Mouse (Mus musculus): ENCODE results near the gene Carf. TPM values are rescaled to one million over a fixed set of nuclear protein-coding genes. Genes with fewer than 3 reads are reported as not detected.
"Not testable (repeated sequence)": the region's sequence is repeated elsewhere in the genome, so short reads cannot be mapped to it uniquely, and the experiment has no call there.

Carf gene
- total RNA-seq, 2 experiments from 2014 or later: 25.5 to 27.3 TPM

- DNase-seq (ENCODE audit: low spot score in 2 of 2): not testable (repeated sequence)
Observed at GRCm38 (mm10) chr1:60177814-60178213, 79.8 kb downstream of the Carf start.

GRCm38 (mm10) chr1:60179376-60179775 is 81.3 kb downstream of the Carf start:
- DNase-seq (ENCODE audit: low spot score in 2 of 2): no peak

DNA sequence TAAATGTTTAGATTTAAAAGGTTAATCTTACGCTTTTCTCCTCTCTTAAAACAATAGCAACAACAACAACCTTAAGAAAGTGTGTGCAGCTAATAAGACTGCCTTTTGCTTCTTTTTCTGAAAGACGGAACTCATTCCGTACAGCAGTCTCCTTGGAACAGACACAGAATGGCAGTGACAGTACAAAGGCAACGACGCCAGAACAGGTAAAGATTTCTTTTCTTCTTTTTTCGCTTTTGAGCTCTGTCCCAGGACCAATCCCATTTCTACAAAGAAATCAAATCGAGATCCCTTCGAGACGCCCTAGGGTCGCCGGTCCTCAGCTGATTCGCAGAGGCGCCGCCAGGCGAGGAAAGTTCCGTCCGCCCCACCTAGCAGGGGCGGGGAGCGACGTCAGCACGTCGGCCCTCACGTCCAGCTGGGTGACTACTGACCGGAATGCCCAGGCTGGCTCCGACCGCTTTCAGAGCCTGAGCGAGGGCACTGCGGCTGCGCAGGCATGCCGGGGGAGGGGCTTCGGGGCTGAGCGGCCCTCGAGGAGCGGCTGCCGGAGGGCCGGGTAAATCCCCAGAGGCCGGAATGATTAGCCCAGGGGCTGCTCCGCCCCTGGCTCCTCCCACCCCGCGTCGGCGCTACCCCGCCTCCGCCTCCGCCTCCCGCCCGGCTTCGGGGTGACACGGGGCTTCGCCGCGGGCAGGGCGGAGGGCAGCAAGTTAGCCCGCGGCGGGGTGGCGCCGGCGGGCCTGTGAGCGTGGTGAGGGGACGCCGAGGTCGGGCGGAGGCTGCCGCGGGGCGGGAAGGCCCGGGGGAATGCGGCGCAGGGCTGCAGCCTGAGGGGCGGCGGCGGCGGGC is 82.1 kb downstream of the Carf start, which contains the start of gene Nbeal1:
Nbeal1 (plus strand) TSS at position 668 of the 852 bp plus-strand sequence.
- DNase-seq (ENCODE audit: low spot score in 2 of 2): peak; percentile 96 to 98

DNA sequence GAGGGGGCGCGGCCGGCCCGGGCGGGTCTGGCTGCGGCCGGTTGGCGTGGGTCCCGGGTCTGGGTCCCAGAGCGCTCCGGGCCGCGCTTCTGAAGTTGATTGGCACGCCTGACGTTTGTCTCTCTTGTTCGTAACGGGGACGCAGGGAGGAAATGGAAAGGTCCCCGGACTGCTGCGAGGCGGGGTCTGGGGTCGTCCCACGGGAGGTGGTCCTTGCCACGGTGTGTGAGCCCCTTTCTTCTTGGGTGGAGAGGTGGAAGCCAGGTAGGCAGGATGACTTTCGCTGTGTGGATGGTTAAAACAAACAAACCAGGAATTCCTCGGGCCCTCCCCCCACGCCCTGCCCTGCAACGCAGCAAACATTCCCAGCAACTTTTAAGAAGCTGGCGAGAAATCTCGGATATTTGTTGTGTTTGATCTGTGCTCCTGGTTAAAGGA is 82.8 kb downstream of the Carf start:
- DNase-seq (ENCODE audit: low spot score in 2 of 2): peak in 1 of 2 experiments; percentile 12

GRCm38 (mm10) chr1:60188454-60188853 is 90.4 kb downstream of the Carf start:
- no peak for DNase-seq (ENCODE audit: low spot score in 2 of 2)

- DNase-seq (ENCODE audit: low spot score in 2 of 2): no peak
Observed at GRCm38 (mm10) chr1:60196813-60197212, 98.8 kb downstream of the Carf start.

- no peak for DNase-seq (ENCODE audit: low spot score in 2 of 2)
Observed at GRCm38 (mm10) chr1:60199006-60199405, 101.0 kb downstream of the Carf start.

Other genes with a start within 250 kb of the Carf start
- gene Fam117b, start 185.2 kb upstream of the Carf start, total RNA-seq (2021): 10 to 100 TPM; 51.4 to 52.5 TPM
- 10 to 100 TPM; 33.7 to 36.5 TPM for gene Ica1l, start 55.1 kb upstream of the Carf start, total RNA-seq (2021)
- gene Wdr12, start 398 bp downstream of the Carf start, total RNA-seq (2021): 10 to 100 TPM; 26.2 to 30.5 TPM
- gene Nbeal1, start 82.4 kb downstream of the Carf start, total RNA-seq (2021): 10 to 100 TPM; 20.2 to 23.9 TPM
- 10 to 100 TPM; 12.6 to 12.8 TPM for gene Cyp20a1, start 245.1 kb downstream of the Carf start, total RNA-seq (2021)

All from layer of hippocampus, postnatal 14 days (tissue).